Mouse (Mus musculus) cortical plate, adult 2 months (tissue): ENCODE results near the gene Sf3b5. TPM values are rescaled to one million over a fixed set of nuclear protein-coding genes. Genes with fewer than 3 reads are reported as not detected.

Source experiments
- H3K27ac ChIP-seq: fragments of 200-500 bp; 2 replicates; pipeline ENCODE4 v1.5.1; 2012; ENCODE audit warnings: low read length, control low read depth, inconsistent platforms; ENCODE audit not compliant: insufficient read depth
- H3K4me1 ChIP-seq: fragments of 200-500 bp; 2 replicates; pipeline ENCODE4 v1.6.1; 2011; ENCODE audit warnings: low read length; ENCODE audit not compliant: control insufficient read depth, insufficient read depth
- H3K4me3 ChIP-seq: fragments of 200-500 bp; 2 replicates; pipeline ENCODE4 v1.5.1; 2011; ENCODE audit warnings: mild to moderate bottlenecking, low read length, control low read depth; ENCODE audit not compliant: insufficient read depth
- CTCF ChIP-seq: fragments of 200-500 bp; IDR thresholded peaks from 2 replicates; pipeline ENCODE4 v1.5.1; 2011; ENCODE audit warnings: mild to moderate bottlenecking, control low read depth, low read length; ENCODE audit not compliant: insufficient read depth; ENCODE audit errors: extremely low read depth
- POLR2A ChIP-seq: fragments of 200-500 bp; IDR thresholded peaks from 2 replicates; pipeline ENCODE4 v1.6.1; 2011; ENCODE audit warnings: mild to moderate bottlenecking, low read length, control low read depth; ENCODE audit not compliant: insufficient read depth; ENCODE audit errors: extremely low read depth
- polyA plus RNA-seq: library from polyadenylated mRNA; depleted of rRNA; stranded (reverse); fragments of >200 nt; gene quantifications from 2 replicates; pipeline ENCODE4 v1.2.3, GENCODE M21; 2012; rRNA removed

Gene Sf3b5
- polyA plus RNA-seq, 1 experiment: 23.5 TPM

- no peaks in the 10 kb centered on the region for H3K4me1 ChIP-seq
- TF ChIP-seq POLR2A: no peak
- TF ChIP-seq CTCF: no peak
- no peak overlapping the region for H3K27ac ChIP-seq
- no peak overlapping the region for H3K4me3 ChIP-seq
These were observed 23.1 kb downstream of the Sf3b5 start for GRCm38 (mm10) chr10:13028215-13028614.

DNA sequence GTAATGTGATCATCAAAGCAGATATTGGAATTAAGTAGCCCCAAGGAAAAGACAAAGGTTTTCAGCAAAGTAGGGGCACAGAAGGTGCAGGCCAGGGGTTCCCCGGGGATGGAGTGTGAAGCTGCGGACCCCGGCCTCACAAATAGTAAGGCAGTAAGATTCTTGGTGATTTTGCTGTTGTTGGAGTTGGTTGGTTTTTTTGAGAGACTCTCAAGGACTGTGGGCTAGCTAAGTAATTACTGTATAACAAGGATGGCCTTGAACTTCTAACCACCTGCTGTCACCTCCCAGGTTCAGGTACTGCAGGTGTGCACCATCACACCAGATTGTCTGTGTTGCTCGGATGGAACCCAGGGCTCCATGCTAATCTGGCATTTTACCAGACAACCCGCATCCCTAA is 24.3 kb downstream of the Sf3b5 start:
- Histone ChIP-seq H3K4me1 (no peaks in the 10 kb centered on the region), H3K27ac (no peak overlapping the region), H3K4me3 (no peak overlapping the region)
- TF ChIP-seq CTCF (no peak), POLR2A (no peak)

DNA sequence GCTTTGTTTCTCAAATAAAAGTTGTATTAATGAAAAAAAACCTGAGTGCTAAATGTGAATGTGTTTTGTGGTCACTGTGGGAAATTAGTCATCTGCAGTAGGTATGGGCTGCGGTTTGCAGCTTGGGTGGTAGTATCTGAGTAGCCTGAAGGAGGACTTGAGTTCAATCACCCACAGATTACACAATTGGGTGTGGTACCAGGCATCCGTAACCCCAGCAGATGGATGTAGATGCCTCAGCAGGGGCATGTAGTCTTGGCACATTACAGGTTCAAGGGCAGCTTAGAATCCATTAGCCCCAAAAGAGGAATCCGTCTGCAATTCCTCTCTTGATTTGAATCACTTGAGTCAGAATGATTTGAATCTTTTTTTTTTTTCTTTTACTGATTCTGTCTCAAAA is 30.1 kb downstream of the Sf3b5 start:
- Histone ChIP-seq H3K4me3 (no peak overlapping the region), H3K27ac (no peak overlapping the region), H3K4me1 (no peaks in the 10 kb centered on the region)
- TF ChIP-seq CTCF (no peak), POLR2A (no peak)

GRCm38 (mm10) chr10:13039637-13040174 is 34.6 kb downstream of the Sf3b5 start:
- H3K4me1 ChIP-seq: no peaks in the 10 kb centered on the region
- TF ChIP-seq POLR2A (no peak), CTCF (no peak)
- H3K4me3 ChIP-seq: no peak overlapping the region
- H3K27ac ChIP-seq: no peak overlapping the region

DNA sequence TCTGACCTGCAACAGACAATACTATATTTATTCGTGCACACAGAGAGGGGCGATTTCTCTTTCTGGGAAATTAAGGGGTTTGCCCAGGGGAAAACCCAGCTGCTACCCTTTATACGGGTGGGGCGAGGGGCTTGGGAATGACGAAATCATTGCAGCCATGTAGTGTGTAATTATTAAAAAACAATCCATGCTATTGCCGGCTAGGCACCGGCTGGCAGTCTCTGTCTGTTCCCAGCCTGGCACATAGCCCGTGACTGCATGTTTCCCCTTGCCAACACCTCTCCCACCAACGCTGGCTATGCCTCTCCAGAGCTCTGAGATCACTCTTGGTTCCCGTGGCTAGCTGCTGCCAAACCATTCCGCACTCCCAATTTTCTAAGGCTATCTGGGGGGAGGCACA is 39.5 kb downstream of the Sf3b5 start:
- Histone ChIP-seq H3K27ac (no peak overlapping the region), H3K4me1 (no peaks in the 10 kb centered on the region), H3K4me3 (no peak overlapping the region)
- TF ChIP-seq CTCF (no peak), POLR2A (no peak)

GRCm38 (mm10) chr10:13047816-13048215 is 42.7 kb downstream of the Sf3b5 start:
- TF ChIP-seq POLR2A (no peak), CTCF (no peak)
- H3K4me3 ChIP-seq: no peak overlapping the region
- no peak overlapping the region for H3K27ac ChIP-seq
- H3K4me1 ChIP-seq: no peaks in the 10 kb centered on the region

GRCm38 (mm10) chr10:13056863-13057381 is 51.8 kb downstream of the Sf3b5 start:
- TF ChIP-seq POLR2A: no peak
- TF ChIP-seq CTCF: no peak
- Histone ChIP-seq H3K4me3 (no peak overlapping the region), H3K4me1 (no peaks in the 10 kb centered on the region), H3K27ac (no peak overlapping the region)

Other genes starting within 250 kb of the Sf3b5 start
- gene Utrn, start 136.0 kb upstream of the Sf3b5 start, polyA plus RNA-seq: 32.3 and 35.6 TPM in 2 replicates
- gene Stx11, start 41.0 kb upstream of the Sf3b5 start, polyA plus RNA-seq: 0.15 and 0.25 TPM in 2 replicates
- 16.0 and 18.4 TPM in 2 replicates for gene Plagl1, start 55.2 kb downstream of the Sf3b5 start, polyA plus RNA-seq
- not detected in 2 replicates for gene Zc2hc1b, start 172.7 kb downstream of the Sf3b5 start, polyA plus RNA-seq
- 22.9 and 23.5 TPM in 2 replicates for gene Ltv1, start 187.8 kb downstream of the Sf3b5 start, polyA plus RNA-seq